Mouse (Mus musculus) gastrocnemius, postnatal 14 days (tissue): ENCODE measurements around the gene Cd44. TPM values are rescaled to one million over a fixed set of nuclear protein-coding genes. Genes with fewer than 3 reads are reported as not detected.

Experiments
- DNase-seq: peaks from one replicate; pipeline ENCODE4 v3.0.0; 2021; ENCODE audit warnings: mixed read lengths
- intact Hi-C: fragments of 180-260 bp; cut with DNase I; formaldehyde crosslinking; loops from one replicate; pipeline ENCODE4 v1.15.1; 2025; ENCODE audit warnings: low total_unique reads
- total RNA-seq, 2 experiments: library from RNA; stranded (reverse); gene quantifications; 2 replicates each; pipeline ENCODE4 v1.2.3; 2021

The Cd44 gene
- total RNA-seq, 2 experiments from 2014 or later = 15.5 to 21.1 TPM

DNA sequence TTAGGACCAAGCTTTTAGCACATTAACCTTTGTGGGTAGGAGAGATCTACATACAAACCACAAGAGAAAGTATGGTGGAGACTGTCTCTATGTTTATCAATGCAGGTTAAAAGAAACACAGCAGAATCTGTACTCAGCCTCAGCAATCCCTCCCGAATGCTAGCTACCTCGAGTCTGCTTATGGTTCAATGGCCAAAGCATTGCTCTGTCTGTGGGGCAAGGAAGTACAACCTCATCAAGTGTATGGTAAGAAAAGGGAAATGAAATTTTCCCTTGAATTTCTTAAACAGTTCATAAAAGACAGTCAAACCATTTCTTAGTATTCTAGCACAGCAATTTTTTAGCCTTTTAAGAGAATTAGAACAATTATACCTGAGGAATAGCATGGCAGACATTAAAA is 109.8 kb downstream of the Cd44 start:
- no peak for DNase-seq
- intact Hi-C loops = no loop called here

GRCm38 (mm10) chr2:102785696-102786095 is 115.8 kb downstream of the Cd44 start:
- DNase-seq = no peak
- intact Hi-C loops = no loop called here

DNA sequence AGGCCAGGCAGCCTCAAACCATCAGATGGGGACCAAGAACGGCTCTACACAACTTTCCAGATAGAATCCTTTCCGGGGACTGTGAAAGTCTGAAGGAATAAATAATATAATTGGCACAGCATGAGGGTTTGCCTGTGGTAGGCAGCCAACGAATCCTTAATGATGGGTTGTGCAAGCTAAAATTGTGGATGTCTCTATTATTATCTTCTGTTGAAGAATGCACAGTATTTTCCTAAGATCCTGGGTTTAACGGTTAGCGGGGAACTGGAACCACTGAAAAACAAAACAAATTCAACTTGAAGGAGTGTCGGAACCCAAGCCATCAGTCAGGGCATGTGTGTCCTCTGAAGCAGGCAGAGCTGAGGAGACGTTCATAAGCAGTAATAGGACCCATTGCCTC is 118.7 kb downstream of the Cd44 start:
- intact Hi-C loops = no loop called here

DNA sequence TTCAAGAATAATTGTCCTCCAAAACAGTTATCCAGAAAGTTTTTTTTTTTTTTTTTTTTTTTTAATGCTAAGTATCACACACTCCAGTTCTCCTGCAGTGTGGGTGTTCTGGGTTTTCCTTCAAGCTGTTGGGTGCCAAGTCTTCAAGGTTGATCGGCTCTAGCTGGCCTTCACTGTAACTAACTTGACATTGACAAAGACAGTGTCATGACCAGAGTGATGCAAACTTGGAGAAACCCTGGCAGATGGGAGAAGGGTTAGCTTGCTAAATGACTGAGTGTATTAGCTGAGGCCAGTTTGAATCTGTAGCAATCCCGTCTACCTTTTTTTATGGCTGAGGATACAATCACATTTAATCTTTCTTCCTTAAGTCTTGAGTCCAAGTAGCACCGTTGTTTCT is 123.3 kb downstream of the Cd44 start:
- intact Hi-C loops = no loop called here
- no peak for DNase-seq

More for the DNA sequence above, 118.7 kb downstream of the Cd44 start:
- no peak for DNase-seq

DNA sequence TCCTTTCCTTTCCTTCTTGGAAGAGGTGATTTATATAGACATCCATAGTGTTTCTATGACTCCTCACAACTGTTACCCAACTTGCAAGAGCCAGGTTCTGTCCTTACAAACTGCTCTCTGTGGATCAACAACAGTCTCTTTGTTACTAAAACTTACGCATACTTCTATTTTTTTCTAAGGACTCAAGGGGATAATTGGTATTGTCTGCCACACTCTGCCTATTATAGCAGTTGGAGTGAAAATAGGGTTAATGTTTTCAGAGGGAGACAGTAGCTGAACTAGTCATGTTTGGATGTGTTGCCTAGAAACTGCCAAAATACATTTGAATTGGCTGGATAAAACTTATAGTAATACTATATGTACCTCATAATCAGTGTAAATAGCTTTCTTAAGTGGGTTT is 125.9 kb downstream of the Cd44 start:
- no peak for DNase-seq
- intact Hi-C loops = no loop called here

DNA sequence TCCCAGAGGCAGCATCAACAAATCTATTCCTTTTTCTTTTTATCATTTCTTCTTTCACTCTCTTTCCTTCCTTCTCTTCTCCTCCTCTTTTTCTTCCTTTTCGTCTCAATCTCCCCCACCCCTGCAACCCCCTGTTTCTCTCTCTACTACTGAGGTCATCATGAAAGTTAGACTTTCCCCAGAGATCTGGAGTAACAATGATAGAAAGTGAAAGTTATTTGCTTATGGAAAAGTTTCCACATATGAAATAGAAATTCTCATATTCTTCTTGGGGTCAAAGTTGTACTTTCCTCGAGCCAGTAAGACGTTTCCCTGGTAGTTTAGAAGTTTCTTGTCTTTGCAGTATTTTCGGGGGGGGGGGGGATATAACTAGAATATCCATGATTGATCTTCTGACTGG is 126.8 kb downstream of the Cd44 start:
- no peak for DNase-seq
- intact Hi-C loops = no loop called here

DNA sequence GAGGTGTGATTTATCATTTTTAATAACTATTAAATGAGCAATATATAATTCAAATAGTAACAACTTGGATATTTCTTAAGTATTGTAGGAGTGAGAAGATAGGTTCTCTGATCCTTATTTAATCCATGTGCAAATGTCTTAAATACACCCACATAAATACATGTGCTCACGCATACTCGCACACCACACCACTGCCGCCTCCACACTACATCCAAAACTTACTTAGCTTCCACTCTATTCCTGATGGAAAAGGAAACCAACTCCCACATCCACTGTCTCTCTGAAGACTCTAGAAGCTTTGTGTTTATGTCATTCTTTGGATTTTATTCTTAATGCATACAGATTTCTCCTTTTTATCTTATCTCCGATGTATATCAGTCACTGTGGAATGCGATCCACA is 129.2 kb downstream of the Cd44 start:
- intact Hi-C loops = no loop called here

GRCm38 (mm10) chr2:102771304-102771703 is 130.2 kb downstream of the Cd44 start:
- DNase-seq = no peak
- intact Hi-C loops = no loop called here

More for the DNA sequence above, 129.2 kb downstream of the Cd44 start:
- no peak for DNase-seq

- intact Hi-C loops = no loop called here
- DNase-seq = no peak
Observed at GRCm38 (mm10) chr2:102768267-102768666, 133.2 kb downstream of the Cd44 start.

GRCm38 (mm10) chr2:102764602-102765374 is 136.7 kb downstream of the Cd44 start:
- no peak for DNase-seq
- intact Hi-C loops = no loop called here

DNA sequence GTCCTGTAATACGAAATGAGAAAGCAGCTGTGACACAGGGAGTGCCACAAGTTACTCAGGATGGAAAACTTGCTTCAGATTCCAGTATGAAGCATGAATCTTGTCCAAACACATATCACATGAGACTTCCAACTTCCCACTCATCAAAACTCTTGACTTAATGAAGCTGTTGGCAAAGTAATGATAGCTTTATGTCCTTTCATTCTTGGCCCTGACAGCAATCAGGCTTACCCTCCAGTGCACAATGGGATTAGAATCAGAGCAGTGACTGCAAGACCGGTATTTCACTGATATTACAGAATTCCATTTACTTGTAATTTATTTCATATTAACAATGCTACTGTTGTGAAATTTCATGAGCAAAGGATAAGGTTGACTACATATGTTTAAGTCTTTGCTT is 137.5 kb downstream of the Cd44 start:
- intact Hi-C loops = no loop called here
- no peak for DNase-seq

GRCm38 (mm10) chr2:102763176-102763575 is 138.3 kb downstream of the Cd44 start:
- intact Hi-C loops = no loop called here

More at GRCm38 (mm10) chr2:102763176-102763575, 138.3 kb downstream of the Cd44 start:
- no peak for DNase-seq

Other genes starting within 250 kb of the Cd44 start
- under 1 TPM; 0.31 to 0.40 TPM for gene Slc1a2, start 243.0 kb downstream of the Cd44 start, total RNA-seq
- 10 to 100 TPM; 79.1 to 97.1 TPM for gene Pdhx, start 171.8 kb upstream of the Cd44 start, total RNA-seq
- gene Apip, start 172.0 kb upstream of the Cd44 start, total RNA-seq = 10 to 100 TPM; 28.7 to 33.8 TPM